Mouse (Mus musculus): ENCODE measurements at regions not wholly inside any gene's neighbourhood (a gene's known extent, or its start where the extent isn't known, plus 50 kb on each side); places are given as distances from the start of the nearest gene placed in this dataset.
A peak's percentile ranks its signal among the peaks of the same experiment; 100 is the strongest.

DNA sequence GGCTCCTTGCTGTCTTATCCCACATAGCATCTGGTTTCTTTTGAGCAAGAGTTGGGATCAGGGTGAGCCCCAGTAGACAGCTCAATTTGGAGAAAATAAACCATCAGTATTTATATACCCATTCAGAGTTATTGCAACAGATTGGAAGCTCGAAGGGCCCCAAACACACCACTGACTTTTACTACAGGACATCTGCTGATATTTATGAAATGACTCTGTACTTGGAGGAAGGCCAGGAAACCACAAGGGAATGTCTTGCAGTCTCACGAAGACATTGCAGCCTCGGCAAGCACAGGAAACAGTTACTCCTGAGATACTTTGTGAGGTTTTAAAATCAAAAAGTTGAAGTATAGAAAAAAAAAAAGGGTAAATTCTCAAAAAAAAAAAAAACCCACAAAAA lies 375.1 kb upstream of the 4931408C20Rik start:
- peak; percentile 13 for DNase-seq (ENCODE audit: low spot score)
